Mouse (Mus musculus): ENCODE data around the gene Arsa. TPM values are rescaled to one million over a fixed set of nuclear protein-coding genes. Genes with fewer than 3 reads are reported as not detected.

The Arsa gene
- 2.9 TPM for polyA plus RNA-seq (2014; fragmentation: Illumina TruSeq; extraction: RNeasy Lipid Tissue Mini Kit (QIAGEN cat#74804); ENCODE audit: low read depth, low replicate concordance)

DNA sequence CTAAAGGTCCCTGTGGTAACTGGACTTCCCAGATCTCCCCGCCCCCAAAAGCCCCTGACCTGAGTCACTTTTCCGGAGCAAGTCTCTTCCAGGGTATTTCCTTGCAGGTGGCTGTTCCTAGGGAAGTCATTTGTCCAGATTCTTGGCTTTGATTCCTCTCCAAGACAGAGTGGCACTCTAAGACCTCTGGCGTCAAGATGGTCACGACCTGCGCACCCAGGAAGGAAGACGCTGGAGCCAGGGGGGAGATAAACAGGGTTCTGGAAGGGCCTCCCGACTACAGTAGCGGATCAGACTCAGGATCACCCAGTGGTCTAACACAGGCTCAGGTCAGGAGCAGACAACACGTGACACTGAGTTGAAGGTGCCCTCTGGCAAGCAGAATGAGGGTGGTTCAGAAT, at the start of gene Arsa:
Arsa (minus strand) TSS at position 335 of the 401 bp plus-strand sequence.

DNA sequence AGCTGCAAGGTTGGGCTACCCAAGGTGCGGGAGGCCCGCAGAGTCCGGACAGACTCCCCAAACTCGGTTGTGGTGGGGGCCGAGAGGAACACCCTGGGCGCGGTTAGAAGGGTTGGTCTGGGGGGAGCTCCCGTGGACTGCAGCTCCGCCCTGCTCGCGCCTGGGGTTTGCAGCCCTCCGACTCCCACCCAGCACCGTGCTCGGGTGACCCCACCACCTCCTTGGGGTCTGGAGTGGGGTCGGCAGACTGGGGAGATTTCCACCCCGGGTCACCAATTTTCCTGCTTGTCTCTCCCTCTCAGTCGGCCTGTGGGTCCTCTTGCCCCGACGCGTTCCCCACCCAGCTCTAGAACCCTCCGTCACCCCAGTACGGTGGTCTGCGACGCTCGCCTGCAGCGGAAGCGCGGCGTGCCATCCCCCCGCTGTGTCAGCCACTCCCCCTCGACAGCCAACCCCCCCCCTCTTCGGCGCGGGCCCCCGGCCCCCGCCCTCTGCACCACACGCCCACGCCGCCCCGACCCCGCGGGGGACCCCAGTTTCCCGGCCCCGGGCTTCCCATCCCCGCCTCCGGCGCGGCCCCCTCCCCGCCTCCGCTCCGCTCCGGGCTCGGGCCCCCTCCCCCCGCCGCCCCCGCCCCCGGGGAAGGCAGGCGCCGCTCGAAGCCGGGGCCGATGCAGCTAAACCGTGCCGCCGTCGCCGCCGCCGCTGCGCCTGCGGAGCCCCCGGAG, 21.9 kb upstream of the Arsa start, which contains the start of gene Shank3:
Shank3 (plus strand) TSS at position 663 of the 728 bp plus-strand sequence.

DNA sequence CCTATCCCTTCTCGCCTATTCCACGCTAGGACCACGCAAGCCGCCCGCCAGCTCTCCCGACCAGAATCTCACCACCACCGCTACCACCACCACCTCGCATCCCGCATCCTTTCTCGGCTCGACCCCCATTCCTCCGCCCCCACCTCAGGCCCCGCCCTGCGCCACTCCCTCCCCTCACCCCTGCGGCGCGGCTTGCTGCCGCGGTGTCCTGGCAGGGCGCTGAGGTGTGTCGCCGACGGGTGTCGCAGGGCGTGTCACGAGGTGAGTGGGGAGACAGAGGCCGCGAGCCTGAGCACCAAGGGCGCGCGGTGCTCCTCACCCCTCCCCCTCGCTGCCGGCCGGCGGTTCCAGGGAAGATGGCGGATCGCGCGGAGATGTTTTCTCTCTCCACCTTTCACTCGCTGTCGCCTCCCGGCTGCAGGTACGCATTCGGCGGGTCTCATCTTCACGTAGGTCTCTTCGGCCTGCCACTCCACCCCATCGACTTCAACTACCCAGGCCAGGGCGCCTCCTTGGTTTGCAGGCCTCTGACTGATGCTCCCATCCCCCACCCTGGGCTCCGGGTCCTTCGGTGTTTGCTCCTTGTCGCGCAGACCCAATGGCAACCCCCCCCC, 23.3 kb downstream of the Arsa start, which contains the start of gene Mapk8ip2:
Mapk8ip2 (plus strand) TSS at position 49 of the 614 bp plus-strand sequence.

DNA sequence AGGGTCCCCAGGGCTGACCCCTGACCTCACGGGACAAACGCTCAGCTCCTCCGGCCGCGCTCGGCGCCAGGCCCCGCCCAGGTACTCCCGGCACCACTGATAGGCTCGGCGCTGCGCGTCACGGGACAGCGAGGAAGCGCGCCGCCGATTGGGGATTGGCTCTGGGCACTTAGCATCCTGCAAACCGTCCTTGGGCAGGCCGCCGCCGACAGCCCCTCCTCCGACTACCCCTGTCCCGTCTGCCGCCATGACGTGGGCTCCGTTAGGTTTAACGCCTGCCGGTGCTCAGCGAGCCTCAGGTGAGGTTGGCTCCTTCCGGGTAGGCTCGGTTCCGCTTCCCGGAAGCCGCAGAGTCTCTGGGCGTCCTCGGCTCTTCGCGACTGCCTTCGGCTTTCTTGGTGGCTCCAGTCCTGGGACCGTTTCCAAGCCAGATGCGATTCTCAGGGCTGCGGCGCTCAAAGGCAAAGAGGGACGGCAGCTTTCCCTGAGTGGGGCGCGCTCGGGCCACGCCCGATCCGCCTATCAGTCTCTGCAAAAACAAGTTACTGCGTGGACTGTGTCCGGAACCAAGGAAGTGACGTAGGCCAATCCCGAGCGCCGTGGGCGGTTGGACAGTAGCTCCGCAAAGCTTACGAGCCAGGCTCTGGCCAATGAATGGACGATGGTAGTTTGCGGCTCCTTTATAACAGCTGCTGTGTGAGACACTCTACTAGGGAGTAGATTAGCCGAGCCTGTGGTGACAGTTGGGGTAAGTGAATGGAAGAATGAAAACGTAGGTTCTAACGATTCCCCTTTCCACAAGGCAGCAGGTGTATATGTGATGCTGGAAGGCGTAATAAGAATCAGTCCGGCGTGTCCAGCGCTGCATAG, 47.6 kb downstream of the Arsa start, which contains the start of the genes C730034F03Rik, Gm44502 and Chkb:
C730034F03Rik (plus strand) TSS at position 238 of the 870 bp plus-strand sequence.
Gm44502 (minus strand) TSS at position 345 of the 870 bp plus-strand sequence.
Chkb (minus strand) TSS at position 557 of the 870 bp plus-strand sequence.

DNA sequence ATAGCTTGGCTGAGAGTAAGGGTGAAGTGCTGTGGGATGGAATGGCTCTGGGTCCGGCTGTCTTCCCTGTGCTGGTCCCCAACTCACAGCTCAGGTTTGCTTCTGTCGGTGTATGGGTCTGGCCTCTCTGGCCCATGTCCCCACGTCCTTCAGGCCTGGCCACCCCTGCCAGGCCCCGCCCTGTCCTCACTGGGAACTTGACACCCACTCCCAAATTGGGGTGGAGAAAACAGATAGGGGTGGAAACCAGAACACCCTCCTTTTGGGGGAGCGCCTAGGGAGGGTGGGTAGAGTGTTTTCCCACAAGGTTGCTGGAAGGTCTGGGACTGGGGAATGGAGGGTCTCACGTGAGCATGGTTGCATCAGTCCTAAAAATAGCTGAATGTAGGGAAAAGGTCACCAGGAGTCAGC, 51.5 kb downstream of the Arsa start, which contains the start of gene Cpt1b:
Cpt1b (minus strand) TSS at position 153 of the 411 bp plus-strand sequence.

Other genes with a start within 250 kb of the Arsa start
- gene Sbf1, start 162.1 kb downstream of the Arsa start, polyA plus RNA-seq (2014; fragmentation: Illumina TruSeq; extraction: RNeasy Lipid Tissue Mini Kit (QIAGEN cat#74804); ENCODE audit: low read depth, low replicate concordance) = 1.9 TPM
- not detected for gene Adm2, start 154.7 kb downstream of the Arsa start, polyA plus RNA-seq (2014; fragmentation: Illumina TruSeq; extraction: RNeasy Lipid Tissue Mini Kit (QIAGEN cat#74804); ENCODE audit: low read depth, low replicate concordance)
- 255 TPM for gene Miox, start 143.0 kb downstream of the Arsa start, polyA plus RNA-seq (2014; fragmentation: Illumina TruSeq; extraction: RNeasy Lipid Tissue Mini Kit (QIAGEN cat#74804); ENCODE audit: low read depth, low replicate concordance)
- 0.93 TPM for gene Lmf2, start 121.8 kb downstream of the Arsa start, polyA plus RNA-seq (2014; fragmentation: Illumina TruSeq; extraction: RNeasy Lipid Tissue Mini Kit (QIAGEN cat#74804); ENCODE audit: low read depth, low replicate concordance)
- gene Ncaph2, start 121.7 kb downstream of the Arsa start, polyA plus RNA-seq (2014; fragmentation: Illumina TruSeq; extraction: RNeasy Lipid Tissue Mini Kit (QIAGEN cat#74804); ENCODE audit: low read depth, low replicate concordance) = 9.6 TPM
- gene Sco2, start 103.6 kb downstream of the Arsa start, polyA plus RNA-seq (2014; fragmentation: Illumina TruSeq; extraction: RNeasy Lipid Tissue Mini Kit (QIAGEN cat#74804); ENCODE audit: low read depth, low replicate concordance) = 1.4 TPM
- not detected for gene Tymp, start 100.4 kb downstream of the Arsa start, polyA plus RNA-seq (2014; fragmentation: Illumina TruSeq; extraction: RNeasy Lipid Tissue Mini Kit (QIAGEN cat#74804); ENCODE audit: low read depth, low replicate concordance)
- not detected for gene Odf3b, start 98.1 kb downstream of the Arsa start, polyA plus RNA-seq (2014; fragmentation: Illumina TruSeq; extraction: RNeasy Lipid Tissue Mini Kit (QIAGEN cat#74804); ENCODE audit: low read depth, low replicate concordance)
- not detected for gene Klhdc7b, start 92.5 kb downstream of the Arsa start, polyA plus RNA-seq (2014; fragmentation: Illumina TruSeq; extraction: RNeasy Lipid Tissue Mini Kit (QIAGEN cat#74804); ENCODE audit: low read depth, low replicate concordance)
- not detected for gene Syce3, start 66.9 kb downstream of the Arsa start, polyA plus RNA-seq (2014; fragmentation: Illumina TruSeq; extraction: RNeasy Lipid Tissue Mini Kit (QIAGEN cat#74804); ENCODE audit: low read depth, low replicate concordance)
- gene Cpt1b, start 51.6 kb downstream of the Arsa start, polyA plus RNA-seq (2014; fragmentation: Illumina TruSeq; extraction: RNeasy Lipid Tissue Mini Kit (QIAGEN cat#74804); ENCODE audit: low read depth, low replicate concordance) = 1.7 TPM
- gene C730034F03Rik, start 47.8 kb downstream of the Arsa start, polyA plus RNA-seq (2014; fragmentation: Illumina TruSeq; extraction: RNeasy Lipid Tissue Mini Kit (QIAGEN cat#74804); ENCODE audit: low read depth, low replicate concordance) = 0.61 TPM
- gene Gm44502, start 47.7 kb downstream of the Arsa start, polyA plus RNA-seq (2014; fragmentation: Illumina TruSeq; extraction: RNeasy Lipid Tissue Mini Kit (QIAGEN cat#74804); ENCODE audit: low read depth, low replicate concordance) = not detected
- 27.7 TPM for gene Chkb, start 47.5 kb downstream of the Arsa start, polyA plus RNA-seq (2014; fragmentation: Illumina TruSeq; extraction: RNeasy Lipid Tissue Mini Kit (QIAGEN cat#74804); ENCODE audit: low read depth, low replicate concordance)
- 0.08 TPM for gene Mapk8ip2, start 23.5 kb downstream of the Arsa start, polyA plus RNA-seq (2014; fragmentation: Illumina TruSeq; extraction: RNeasy Lipid Tissue Mini Kit (QIAGEN cat#74804); ENCODE audit: low read depth, low replicate concordance)
- 0.36 TPM for gene Shank3, start 22.2 kb upstream of the Arsa start, polyA plus RNA-seq (2014; fragmentation: Illumina TruSeq; extraction: RNeasy Lipid Tissue Mini Kit (QIAGEN cat#74804); ENCODE audit: low read depth, low replicate concordance)
- not detected for gene Acr, start 90.9 kb upstream of the Arsa start, polyA plus RNA-seq (2014; fragmentation: Illumina TruSeq; extraction: RNeasy Lipid Tissue Mini Kit (QIAGEN cat#74804); ENCODE audit: low read depth, low replicate concordance)
- gene Rabl2, start 114.5 kb upstream of the Arsa start, polyA plus RNA-seq (2014; fragmentation: Illumina TruSeq; extraction: RNeasy Lipid Tissue Mini Kit (QIAGEN cat#74804); ENCODE audit: low read depth, low replicate concordance) = 10.5 TPM